21 mouse cellular contexts compared by ENCODE assay signal in genomic region chr9:111461415-111462103, GRCm38 (mm10). TPM values are rescaled to one million over a fixed set of nuclear protein-coding genes. Genes with fewer than 3 reads are reported as not detected.
DNase-seq lines count a peak whose midpoint lies in the region; ATAC-seq and TF ChIP-seq lines count a peak whose summit lies in the region.
"Had no signal": no experiment of that assay in that cellular context is flagged by ENCODE, and none has a peak within 500 bp of the region (broad histone marks: within the 10 kb centered on the region; RNA-seq: fewer than 3 reads in every experiment).

No protein-coding gene starts in this region.

- no peak overlapping the region for H3K4me3 ChIP-seq in hindbrain, embryonic 11.5 days (ENCODE audit: low read depth, low read length)
- H3K4me3 ChIP-seq in hindbrain, embryonic 14.5 days (replicated peaks; ENCODE audit: low read length), result no peak overlapping the region
- H3K4me3 ChIP-seq in kidney, postnatal 0 days (replicated peaks; ENCODE audit: low read depth, low read length), result no peak overlapping the region
- H3K4me3 ChIP-seq: forebrain, embryonic 10.5 days; gastrocnemius, adult 2 months; layer of hippocampus, adult 2 months; liver, embryonic 13.5 days; neural tube, embryonic 12.5 days had no signal

- WGBS in hindbrain, embryonic 11.5 days, result 76% methylated on average over 10 of the region's 10 CpGs
- 60% methylated on average over 10 of the region's 10 CpGs for WGBS in hindbrain, embryonic 14.5 days
- 58% methylated on average over 10 of the region's 10 CpGs for WGBS in kidney, postnatal 0 days

- no peaks in the 10 kb centered on the region for H3K4me1 ChIP-seq in hindbrain, embryonic 11.5 days (replicated peaks; ENCODE audit: control insufficient read depth, insufficient read depth, low read length)
- peaks cover 15% of the 10 kb centered on the region for H3K4me1 ChIP-seq in hindbrain, embryonic 14.5 days (replicated peaks; ENCODE audit: control insufficient read depth, insufficient read depth, low read length)
- H3K4me1 ChIP-seq in kidney, postnatal 0 days (replicated peaks; ENCODE audit: insufficient read depth, low read length), result peaks cover 13% of the 10 kb centered on the region

- intact Hi-C loops in left cerebral cortex, postnatal 10 days (cut with DNase I), result no loop called here

- H3K9me3 ChIP-seq in hindbrain, embryonic 11.5 days (ENCODE audit: control insufficient read depth, low read length), result no peaks in the 10 kb centered on the region
- H3K9me3 ChIP-seq in hindbrain, embryonic 14.5 days (ENCODE audit: control insufficient read depth, low read length), result no peaks in the 10 kb centered on the region
- no peaks in the 10 kb centered on the region for H3K9me3 ChIP-seq in kidney, postnatal 0 days (replicated peaks; ENCODE audit: low read length)
- H3K9me3 ChIP-seq: forebrain, embryonic 10.5 days; liver, embryonic 13.5 days; neural tube, embryonic 12.5 days had no signal

- no peak for DNase-seq in hindbrain, embryonic 11.5 days (ENCODE audit: low spot score)
- DNase-seq in hindbrain, embryonic 14.5 days (ENCODE audit: low spot score), result no peak
- peak; percentile 60 for DNase-seq in kidney, adult 18-20 months
- peak; percentile 12 for DNase-seq in kidney, postnatal 0 days (ENCODE audit: low spot score)
- DNase-seq in right cerebral cortex, postnatal 4 days, result no peak
- no peak for DNase-seq in left cerebral cortex, postnatal 10 days (ENCODE audit: extremely low spot score in 1 of 2, low spot score in 2 of 2)
- DNase-seq: cerebellum, adult 8-10 months; forebrain, postnatal 0 days; gastrocnemius, adult 2 months; heart, postnatal 36 days; left cerebral cortex, postnatal 4 days; liver, embryonic 13.5 days; lung, embryonic 14.5 days; lung, postnatal 36 days; spleen, adult 18-20 months; thymus, postnatal 4 days had no signal

- no peaks in the 10 kb centered on the region for H3K27me3 ChIP-seq in hindbrain, embryonic 11.5 days (ENCODE audit: control insufficient read depth, insufficient read depth, low read length)
- H3K27me3 ChIP-seq in hindbrain, embryonic 14.5 days (ENCODE audit: control insufficient read depth, insufficient read depth, low read length), result no peaks in the 10 kb centered on the region
- H3K27me3 ChIP-seq in kidney, postnatal 0 days (ENCODE audit: insufficient read depth, low read length), result no peaks in the 10 kb centered on the region
- H3K27me3 ChIP-seq: liver, embryonic 13.5 days; neural tube, embryonic 12.5 days had no signal

- ATAC-seq in hindbrain, embryonic 11.5 days (ENCODE audit: low FRiP score), result no peak
- ATAC-seq in hindbrain, embryonic 14.5 days (ENCODE audit: low FRiP score), result no peak
- ATAC-seq in kidney, postnatal 0 days (replicated peaks; ENCODE audit: low FRiP score, low read depth), result peak; percentile 64; the same call in 1 of the 2 replicates
- no peak for ATAC-seq in inflammation-experienced regulatory T-cells, adult 6 months
- ATAC-seq: forebrain, postnatal 0 days had no signal

- 0 out of 2 replicates have a peak overlapping the region, but pooled peaks have one; percentile 24 for H3K27ac ChIP-seq in hindbrain, embryonic 11.5 days (ENCODE audit: low read depth, low read length)
- no peak overlapping the region for H3K27ac ChIP-seq in hindbrain, embryonic 14.5 days
- H3K27ac ChIP-seq in kidney, postnatal 0 days, result peak overlapping the region; percentile 76
- H3K27ac ChIP-seq: gastrocnemius, adult 2 months; layer of hippocampus, adult 2 months; liver, embryonic 13.5 days; neural tube, embryonic 12.5 days had no signal

- no peak overlapping the region for H3K9ac ChIP-seq in hindbrain, embryonic 11.5 days (ENCODE audit: low read depth, low read length)
- H3K9ac ChIP-seq in hindbrain, embryonic 14.5 days, result no peak overlapping the region
- H3K9ac ChIP-seq in kidney, postnatal 0 days (ENCODE audit: low read depth, low read length), result no peak overlapping the region
- H3K9ac ChIP-seq: forebrain, postnatal 0 days; liver, embryonic 13.5 days; lung, embryonic 14.5 days; neural tube, embryonic 12.5 days had no signal

- H3K36me3 ChIP-seq in hindbrain, embryonic 11.5 days (ENCODE audit: control insufficient read depth, insufficient read depth, low read length), result no peaks in the 10 kb centered on the region
- no peaks in the 10 kb centered on the region for H3K36me3 ChIP-seq in hindbrain, embryonic 14.5 days (replicated peaks; ENCODE audit: control insufficient read depth, insufficient read depth)
- no peaks in the 10 kb centered on the region for H3K36me3 ChIP-seq in kidney, postnatal 0 days (ENCODE audit: insufficient read depth, low read length)
- H3K36me3 ChIP-seq: forebrain, embryonic 10.5 days; liver, embryonic 13.5 days; neural tube, embryonic 12.5 days had no signal

- H3K4me2 ChIP-seq in hindbrain, embryonic 11.5 days (replicated peaks; ENCODE audit: low read depth, low read length), result no peak overlapping the region
- H3K4me2 ChIP-seq in hindbrain, embryonic 14.5 days (replicated peaks), result no peak overlapping the region
- H3K4me2 ChIP-seq in kidney, postnatal 0 days (ENCODE audit: low read length), result no peak overlapping the region
- H3K4me2 ChIP-seq: liver, embryonic 13.5 days; lung, embryonic 14.5 days; neural tube, embryonic 12.5 days had no signal

- TF ChIP-seq CTCF in kidney, postnatal 0 days (IDR thresholded peaks at IDR 0.05; ENCODE audit: low read depth), result no peak

RNA-seq across cellular contexts. Expression of gene Dclk3, which starts 22.7 kb away (rescaled TPM):
- 0.32 and 1.1 TPM in 2 replicates for polyA plus RNA-seq in hindbrain, embryonic 11.5 days (2014; fragmentation: Nextera tagmentation; extraction: Ambion mirVana)
- 6.2 and 7.1 TPM in 2 replicates for polyA plus RNA-seq in hindbrain, embryonic 14.5 days (2014; fragmentation: Nextera tagmentation; extraction: Ambion mirVana)
- 8.6 and 9.0 TPM in 2 replicates for polyA plus RNA-seq in kidney, postnatal 0 days (2015; fragmentation: Nextera tagmentation; extraction: Ambion mirVana)
- total RNA-seq in left cerebral cortex, postnatal 10 days (2021), result 10 to 100 TPM; 34.1 to 34.9 TPM
- not detected for polyA plus RNA-seq in inflammation-experienced regulatory T-cells, adult 6 months (2017; shearing (Covaris generic))
- total RNA-seq: monocyte, adult 5-6 weeks had no signal
- polyA plus RNA-seq: liver, embryonic 13.5 days; lung, embryonic 14.5 days had no signal

Comparison
In these comparisons a context has a peak if more than half of its experiments do, and no peak if none do; other contexts are left out.
1. DNase-seq: peak in kidney, adult 18-20 months (single experiment) and kidney, postnatal 0 days (single experiment); none in hindbrain, embryonic 11.5 days (single experiment), hindbrain, embryonic 14.5 days (single experiment), right cerebral cortex, postnatal 4 days (single experiment) and left cerebral cortex, postnatal 10 days (0 of 2).